Mouse (Mus musculus) brain, embryonic 14.5 days (tissue): ENCODE measurements around the gene Lsm11.

Experiments
- CTCF ChIP-seq: fragments of 200-500 bp; IDR thresholded peaks from 2 replicates; pipeline ENCODE4 v1.5.1; 2012; ENCODE audit warnings: inconsistent platforms, mild to moderate bottlenecking, moderate library complexity, borderline replicate concordance; ENCODE audit not compliant: insufficient read depth, insufficient read length; ENCODE audit errors: extremely low read depth
- POLR2A ChIP-seq: fragments of 200-500 bp; IDR thresholded peaks from 2 replicates; pipeline ENCODE4 v1.6.1; 2012; ENCODE audit warnings: mild to moderate bottlenecking, inconsistent platforms, borderline replicate concordance; ENCODE audit not compliant: poor library complexity, insufficient read depth, insufficient read length, severe bottlenecking; ENCODE audit errors: extremely low read depth

- no peak for TF ChIP-seq CTCF
- no peak for TF ChIP-seq POLR2A
Observed at GRCm38 (mm10) chr11:45937478-45937877, 7.3 kb downstream of the Lsm11 start.
